Mouse (Mus musculus) megakaryocyte, embryonic 14.5 days (primary cell): Measurements from ENCODE around the gene Nrarp. TPM values are rescaled to one million over a fixed set of nuclear protein-coding genes. Genes with fewer than 3 reads are reported as not detected.

Experiments used
- H3K27me3 ChIP-seq: replicated peaks from 2 replicates; pipeline ENCODE3; 2012; ENCODE audit warnings: inconsistent platforms
- H3K36me3 ChIP-seq: replicated peaks from 2 replicates; pipeline ENCODE3; 2012; ENCODE audit warnings: low read length, inconsistent platforms, mixed read lengths
- H3K4me1 ChIP-seq: 2 replicates; pipeline ENCODE4 v1.6.1; 2012; ENCODE audit warnings: inconsistent platforms
- H3K4me3 ChIP-seq: replicated peaks from 2 replicates; pipeline ENCODE3; 2012; ENCODE audit warnings: moderate library complexity, mild to moderate bottlenecking, inconsistent platforms
- H3K9me3 ChIP-seq: 2 replicates; pipeline ENCODE4 v1.6.1; 2012; ENCODE audit warnings: inconsistent platforms
- FLI1 ChIP-seq: IDR thresholded peaks from 2 replicates; pipeline ENCODE4 v1.6.1; 2012; ENCODE audit warnings: low read length, inconsistent platforms, mixed read lengths
- GATA1 ChIP-seq: IDR thresholded peaks from 3 replicates; pipeline ENCODE4 v1.6.1; 2012; ENCODE audit warnings: mixed read lengths, low read length, inconsistent platforms, borderline replicate concordance
- polyA plus RNA-seq: library from polyadenylated mRNA; stranded (reverse); fragments of >175 nt; gene quantifications from 2 replicates; pipeline ENCODE4 v1.2.3, GENCODE M21; 2012; ENCODE audit warnings: low replicate concordance; ENCODE audit not compliant: insufficient read depth

Nrarp gene
- polyA plus RNA-seq, 1 experiment: 8.1 TPM

DNA sequence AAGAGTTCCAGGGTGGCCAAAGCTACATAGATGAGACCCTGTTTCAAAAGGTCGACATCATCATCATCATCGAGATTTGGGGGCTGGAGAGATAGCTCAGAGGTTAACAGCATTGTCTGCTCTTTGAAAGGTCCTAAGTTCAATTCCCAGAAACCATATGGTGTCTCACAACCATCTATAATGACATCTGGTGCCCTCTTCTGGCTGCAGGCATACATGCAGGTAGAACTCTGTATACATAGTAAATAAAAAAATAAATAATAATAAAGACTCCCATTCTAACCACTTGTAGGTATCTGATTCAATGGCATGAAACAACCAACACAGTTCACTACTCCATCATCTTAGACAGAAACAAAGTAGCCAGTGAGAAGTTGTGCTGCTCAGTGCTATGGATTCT lies 23.6 kb upstream of the Nrarp start:
- Histone ChIP-seq H3K9me3 (no peaks in the 10 kb centered on the region), H3K4me1 (peaks cover 29% of the 10 kb centered on the region), H3K27me3 (no peaks in the 10 kb centered on the region), H3K36me3 (no peaks in the 10 kb centered on the region), H3K4me3 (no peak overlapping the region)
- TF ChIP-seq FLI1 (no peak), GATA1 (no peak)

- TF ChIP-seq GATA1 (no peak), FLI1 (no peak)
- H3K36me3 ChIP-seq: no peaks in the 10 kb centered on the region
- no peaks in the 10 kb centered on the region for H3K9me3 ChIP-seq
- no peaks in the 10 kb centered on the region for H3K27me3 ChIP-seq
- H3K4me1 ChIP-seq: peaks cover 26% of the 10 kb centered on the region
- no peak overlapping the region for H3K4me3 ChIP-seq
Measured at GRCm38 (mm10) chr2:25157655-25158054, 22.9 kb upstream of the Nrarp start.

DNA sequence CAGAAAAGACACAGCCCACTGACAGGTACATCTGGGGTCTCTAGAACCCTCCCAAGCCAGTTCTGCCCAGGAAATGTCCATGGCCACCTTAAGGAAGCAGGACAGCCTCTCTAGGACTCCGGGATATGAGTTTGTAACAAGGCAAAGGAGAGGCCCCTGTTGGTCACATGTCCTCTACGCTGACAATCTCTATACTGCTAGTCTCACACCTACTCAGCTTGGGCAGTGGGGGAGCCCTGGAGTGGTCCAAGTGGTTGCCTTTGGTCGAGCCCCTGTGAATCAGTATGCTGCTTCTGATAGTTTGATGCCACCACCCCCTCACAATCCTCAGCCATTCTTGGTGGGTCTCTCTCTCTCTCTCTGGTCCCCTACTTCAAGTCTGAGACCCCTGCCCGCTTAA lies 13.1 kb upstream of the Nrarp start:
- Histone ChIP-seq H3K4me1 (peaks cover 65% of the 10 kb centered on the region), H3K4me3 (peak overlapping the region; percentile 67)
- TF ChIP-seq GATA1: no peak
- no peak for TF ChIP-seq FLI1

GRCm38 (mm10) chr2:25167919-25168664 lies 12.5 kb upstream of the Nrarp start:
- Histone ChIP-seq H3K27me3 (peaks cover 24% of the 10 kb centered on the region), H3K36me3 (no peaks in the 10 kb centered on the region), H3K9me3 (no peaks in the 10 kb centered on the region), H3K4me1 (peaks cover 65% of the 10 kb centered on the region), H3K4me3 (peak overlapping the region; percentile 67)
- TF ChIP-seq FLI1 (no peak), GATA1 (no peak)

More for the DNA sequence above, 13.1 kb upstream of the Nrarp start:
- no peaks in the 10 kb centered on the region for H3K9me3 ChIP-seq
- H3K27me3 ChIP-seq: peaks cover 24% of the 10 kb centered on the region
- H3K36me3 ChIP-seq: no peaks in the 10 kb centered on the region

DNA sequence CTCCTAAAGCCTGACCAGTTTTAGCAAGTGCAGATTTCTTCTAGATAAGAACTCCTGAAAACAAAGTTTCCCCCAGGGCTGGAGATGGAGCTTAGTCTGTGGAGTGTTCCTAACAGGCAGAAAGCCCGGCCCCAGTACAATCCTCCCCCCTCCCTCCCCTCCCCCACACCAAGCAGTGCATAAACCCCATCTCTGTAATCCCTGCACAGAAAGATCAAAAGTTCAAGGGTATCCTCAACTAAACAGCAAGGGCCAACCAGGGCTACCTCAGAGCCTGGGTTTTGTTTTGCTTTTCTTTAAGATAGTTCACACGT lies 11.9 kb upstream of the Nrarp start:
- Histone ChIP-seq H3K4me1 (peaks cover 64% of the 10 kb centered on the region), H3K9me3 (no peaks in the 10 kb centered on the region), H3K4me3 (no peak overlapping the region), H3K27me3 (peaks cover 24% of the 10 kb centered on the region), H3K36me3 (no peaks in the 10 kb centered on the region)
- TF ChIP-seq FLI1: no peak
- TF ChIP-seq GATA1: no peak

- Histone ChIP-seq H3K4me1 (peaks cover 65% of the 10 kb centered on the region), H3K4me3 (no peak overlapping the region), H3K27me3 (peaks cover 34% of the 10 kb centered on the region), H3K9me3 (no peaks in the 10 kb centered on the region), H3K36me3 (no peaks in the 10 kb centered on the region)
- TF ChIP-seq FLI1: no peak
- no peak for TF ChIP-seq GATA1
Measured at GRCm38 (mm10) chr2:25169778-25170177, 10.8 kb upstream of the Nrarp start.

- Histone ChIP-seq H3K4me1 (peaks cover 70% of the 10 kb centered on the region), H3K27me3 (peaks cover 38% of the 10 kb centered on the region), H3K4me3 (no peak overlapping the region), H3K9me3 (no peaks in the 10 kb centered on the region), H3K36me3 (no peaks in the 10 kb centered on the region)
- TF ChIP-seq GATA1 (no peak), FLI1 (no peak)
Measured at GRCm38 (mm10) chr2:25170326-25171100, 10.0 kb upstream of the Nrarp start.

- H3K4me1 ChIP-seq: peaks cover 73% of the 10 kb centered on the region
- no peaks in the 10 kb centered on the region for H3K9me3 ChIP-seq
- H3K36me3 ChIP-seq: no peaks in the 10 kb centered on the region
- H3K27me3 ChIP-seq: peaks cover 45% of the 10 kb centered on the region
- no peak overlapping the region for H3K4me3 ChIP-seq
- TF ChIP-seq GATA1 (no peak), FLI1 (no peak)
Measured at GRCm38 (mm10) chr2:25171101-25171768, 9.3 kb upstream of the Nrarp start.

DNA sequence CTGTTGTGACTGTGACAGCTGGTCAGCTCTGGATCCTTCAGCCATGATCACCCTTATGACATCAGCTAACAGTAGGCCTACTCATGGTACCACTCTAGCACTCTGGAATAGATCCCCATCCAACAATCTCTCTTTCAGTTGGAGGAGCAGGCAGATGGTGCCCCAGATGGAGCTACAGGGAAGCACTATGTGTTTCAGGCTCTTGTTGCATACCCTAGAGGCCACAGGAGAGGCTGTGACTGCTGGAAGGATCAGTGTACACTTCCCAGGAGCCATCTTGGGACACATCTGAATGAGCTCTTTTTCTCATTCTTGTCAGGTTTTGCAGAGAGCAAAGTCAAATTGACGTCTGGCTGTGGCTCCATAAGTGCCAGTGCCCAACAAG lies 8.8 kb upstream of the Nrarp start:
- Histone ChIP-seq H3K9me3 (no peaks in the 10 kb centered on the region), H3K4me3 (no peak overlapping the region), H3K4me1 (peaks cover 78% of the 10 kb centered on the region), H3K27me3 (peaks cover 50% of the 10 kb centered on the region), H3K36me3 (no peaks in the 10 kb centered on the region)
- TF ChIP-seq FLI1 (no peak), GATA1 (no peak)

GRCm38 (mm10) chr2:25172629-25173028 lies 7.9 kb upstream of the Nrarp start:
- no peak overlapping the region for H3K4me3 ChIP-seq
- peaks cover 54% of the 10 kb centered on the region for H3K27me3 ChIP-seq
- peaks cover 79% of the 10 kb centered on the region for H3K4me1 ChIP-seq
- no peak for TF ChIP-seq GATA1
- no peak for TF ChIP-seq FLI1
- H3K36me3 ChIP-seq: no peaks in the 10 kb centered on the region
- no peaks in the 10 kb centered on the region for H3K9me3 ChIP-seq
